Mouse (Mus musculus) cerebellum, postnatal 4 days (tissue): ENCODE measurements around the gene Rreb1.

Experiments used
- DNase-seq, 2 experiments: peaks; one replicate each; pipeline ENCODE4 v3.0.0; 2022; ENCODE audit warnings: low spot score in 2 of 2, mixed read lengths in 1 of 2

Gene Rreb1

DNA sequence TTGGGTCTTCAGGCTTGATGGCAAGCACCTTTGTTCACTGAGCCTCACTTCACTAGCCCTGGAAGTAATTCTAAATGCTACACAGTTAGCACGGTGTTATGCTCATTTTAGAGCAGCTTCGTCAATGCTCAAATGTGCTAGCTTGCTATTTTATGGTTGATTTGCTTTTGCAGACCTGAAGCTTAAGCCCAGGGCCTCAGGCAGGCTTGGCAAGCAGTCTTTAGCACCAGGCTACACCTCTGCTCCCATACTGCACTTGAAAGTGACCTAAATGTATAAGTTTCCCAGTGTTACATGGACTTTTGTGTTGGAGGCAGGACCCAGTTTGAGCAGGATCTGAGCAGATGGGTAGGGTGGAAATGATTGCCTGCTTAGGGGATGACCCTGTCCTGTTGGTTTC lies 97.7 kb downstream of the Rreb1 start:
- no peak for DNase-seq

DNA sequence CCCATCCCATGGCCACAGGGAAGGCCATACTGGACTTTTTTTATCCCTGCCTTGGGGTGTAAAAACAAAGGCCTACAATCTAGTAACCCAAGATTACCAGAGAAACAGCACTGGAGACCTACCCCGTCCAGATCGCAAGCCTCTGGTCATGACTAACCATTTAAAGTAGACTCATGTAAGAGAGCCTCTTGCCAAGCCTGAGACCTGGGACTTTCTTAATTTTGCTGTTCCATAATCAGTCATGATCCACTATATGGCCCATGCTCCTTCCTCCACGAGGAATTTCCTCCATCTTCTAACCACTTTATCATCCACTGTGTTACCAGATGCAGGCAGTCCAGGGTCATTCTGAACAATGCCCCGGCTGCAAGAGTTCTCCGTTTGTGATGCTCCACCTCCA lies 98.2 kb downstream of the Rreb1 start:
- no peak for DNase-seq

DNA sequence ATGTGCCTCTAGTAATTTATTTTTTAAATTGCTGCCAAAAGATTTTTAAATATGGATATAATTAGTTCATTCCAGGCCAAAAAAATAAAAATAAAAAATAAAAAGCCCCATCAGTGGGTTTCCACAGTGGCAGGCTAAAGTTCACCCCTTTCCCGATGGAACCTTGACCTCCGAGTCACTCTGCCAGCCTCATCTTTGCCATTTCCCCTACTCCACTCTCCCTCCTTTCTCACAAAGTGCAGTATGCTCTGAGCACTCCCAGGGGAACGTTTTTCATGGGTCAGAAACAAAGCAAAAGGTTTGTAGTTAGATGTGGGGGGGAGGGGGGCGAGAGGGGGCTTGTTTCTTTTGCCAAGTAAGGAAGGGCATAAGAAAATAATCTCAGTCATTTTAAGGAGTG lies 98.6 kb downstream of the Rreb1 start:
- no peak for DNase-seq

DNA sequence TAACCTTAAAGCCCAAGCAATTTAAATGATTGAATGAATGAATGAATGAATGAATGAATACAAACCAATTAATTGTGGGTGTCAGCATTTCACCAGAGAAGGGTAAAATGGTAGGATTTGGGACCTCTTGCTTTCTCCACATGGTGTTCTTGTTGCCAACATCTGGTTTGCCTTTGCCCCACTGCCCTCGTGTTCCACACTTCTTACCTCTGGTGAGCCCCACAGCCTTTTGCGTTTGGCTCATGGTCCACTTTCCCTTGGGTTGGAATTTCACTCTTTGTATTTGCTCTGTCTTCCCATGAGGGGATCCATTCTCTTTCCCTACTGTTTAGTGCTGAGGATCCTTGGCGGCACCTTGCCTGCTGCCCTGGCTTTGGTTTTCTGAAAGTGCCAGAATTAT lies 99.0 kb downstream of the Rreb1 start:
- DNase-seq: no peak

DNA sequence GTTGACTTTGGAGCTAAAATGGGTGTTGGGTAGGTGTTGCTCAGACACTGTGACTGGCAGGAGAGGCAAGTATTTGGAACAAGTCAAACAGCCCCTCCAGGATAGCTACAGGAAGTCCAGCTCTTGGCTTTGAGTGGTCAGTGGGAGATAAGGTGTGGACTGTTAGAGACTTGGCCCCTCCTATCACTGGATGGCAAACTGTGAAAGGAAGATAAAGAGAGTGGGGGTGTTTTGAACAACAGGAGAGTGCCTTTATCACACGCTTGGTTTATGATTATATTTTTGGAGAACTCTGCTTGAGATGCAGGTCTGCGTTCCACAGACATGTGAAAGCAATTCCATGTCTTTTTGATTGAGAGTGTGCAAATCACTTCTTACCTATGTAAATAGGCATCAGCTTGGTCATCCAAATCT lies 100.7 kb downstream of the Rreb1 start:
- DNase-seq: no peak

DNA sequence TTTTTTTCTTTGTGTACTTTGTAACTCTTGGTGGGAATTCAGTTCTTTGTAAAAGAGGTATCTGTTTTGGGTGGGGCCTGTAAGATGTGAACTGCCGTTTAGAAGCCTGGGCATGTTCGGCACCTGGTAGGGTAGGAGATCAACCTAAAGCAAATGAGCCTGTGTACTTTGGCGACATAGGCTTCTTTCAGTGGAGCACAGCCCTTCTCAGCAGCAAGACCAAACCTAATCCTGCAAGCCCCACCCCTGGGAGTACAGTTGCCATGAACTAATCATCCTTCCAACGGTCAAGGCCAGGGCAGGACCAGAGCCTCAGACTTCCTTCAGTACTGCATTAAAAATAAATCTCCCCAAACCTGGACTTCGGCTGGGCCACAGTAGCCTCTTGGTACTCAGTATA lies 101.4 kb downstream of the Rreb1 start:
- DNase-seq: no peak

DNA sequence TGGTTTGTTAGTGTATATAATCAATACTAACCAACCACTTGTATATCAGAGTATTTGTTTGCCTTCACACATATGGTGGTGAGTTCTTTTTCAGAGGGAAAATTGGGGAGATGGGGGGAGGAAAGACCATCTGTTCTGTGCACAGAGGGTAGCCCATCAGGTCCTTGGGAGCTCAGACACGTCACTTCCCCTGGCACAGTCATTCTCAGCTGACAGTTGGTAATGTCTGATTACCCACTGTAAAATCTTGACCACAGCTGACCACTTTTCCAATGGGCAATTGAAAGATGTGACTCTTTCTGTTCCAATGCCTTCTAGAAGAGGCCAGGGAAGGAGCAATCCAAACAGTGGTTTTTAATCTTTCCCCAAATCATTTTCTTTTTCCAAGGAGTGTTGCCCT lies 101.8 kb downstream of the Rreb1 start:
- no peak for DNase-seq

DNA sequence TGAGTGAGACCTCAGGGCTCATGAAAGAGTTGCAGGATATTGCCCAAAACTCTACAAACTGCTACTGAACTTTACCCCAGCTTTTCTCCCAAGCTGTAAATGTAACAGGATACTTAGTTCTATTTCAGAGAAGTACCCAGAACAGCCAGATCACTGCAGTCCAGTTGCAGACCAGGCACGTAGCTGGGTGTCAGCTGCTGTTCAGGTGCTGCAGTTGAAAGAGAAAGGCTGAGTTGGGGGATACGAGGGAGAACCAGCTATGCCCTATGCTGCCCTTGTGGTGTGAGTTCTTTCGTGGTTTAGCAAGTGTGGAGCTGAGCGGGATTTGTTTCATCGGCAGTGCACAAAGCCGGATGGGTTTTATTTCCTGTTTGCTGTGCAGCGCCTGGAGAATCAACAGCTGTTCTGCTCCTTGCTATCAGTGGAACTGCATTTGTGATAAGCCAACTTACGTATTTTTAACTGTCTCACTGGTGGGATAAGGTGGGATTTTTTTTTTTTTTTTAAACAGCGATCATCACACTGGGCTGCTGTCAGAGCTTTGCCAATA lies 102.5 kb downstream of the Rreb1 start:
- DNase-seq: no peak

DNA sequence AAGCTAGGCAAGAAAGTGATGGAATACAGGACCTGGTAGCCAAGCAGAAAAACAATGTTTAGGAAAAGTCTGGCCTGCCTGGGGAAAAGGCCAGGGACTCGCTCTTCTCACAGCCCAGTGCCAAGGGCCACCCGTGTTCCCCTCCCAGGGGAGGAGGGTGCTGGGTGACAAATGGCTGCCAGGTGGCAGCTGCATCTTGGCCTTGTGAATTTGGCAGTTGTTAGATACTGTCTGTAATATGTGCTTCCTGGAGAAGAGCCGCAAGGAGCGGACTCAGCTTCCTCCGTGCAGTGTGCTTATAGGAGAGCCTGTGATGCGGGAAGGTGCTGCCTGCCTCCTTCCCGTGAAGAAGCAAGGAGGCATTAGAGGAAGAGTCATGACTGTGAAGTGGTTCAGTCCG lies 104.3 kb downstream of the Rreb1 start:
- DNase-seq: no peak

DNA sequence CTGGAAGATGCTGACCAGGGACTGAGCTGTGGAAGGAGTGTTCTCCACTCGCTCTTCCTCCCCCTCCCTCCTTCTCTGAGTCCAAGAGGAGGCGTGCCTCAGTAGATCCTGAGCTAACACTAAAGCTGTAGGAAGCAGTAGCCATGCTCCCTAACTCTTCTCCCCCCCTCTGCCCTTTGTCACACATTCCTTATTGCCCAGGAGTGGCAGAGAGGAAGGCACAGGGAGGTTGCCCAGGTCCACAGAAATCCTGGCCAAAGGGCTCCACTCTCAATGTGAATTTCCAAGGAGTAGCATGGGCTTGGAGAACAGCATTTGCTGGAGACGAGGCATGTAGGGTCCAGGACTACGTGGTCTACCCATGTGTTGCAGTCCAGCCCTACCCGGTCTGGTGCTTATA lies 104.8 kb downstream of the Rreb1 start:
- DNase-seq: no peak

DNA sequence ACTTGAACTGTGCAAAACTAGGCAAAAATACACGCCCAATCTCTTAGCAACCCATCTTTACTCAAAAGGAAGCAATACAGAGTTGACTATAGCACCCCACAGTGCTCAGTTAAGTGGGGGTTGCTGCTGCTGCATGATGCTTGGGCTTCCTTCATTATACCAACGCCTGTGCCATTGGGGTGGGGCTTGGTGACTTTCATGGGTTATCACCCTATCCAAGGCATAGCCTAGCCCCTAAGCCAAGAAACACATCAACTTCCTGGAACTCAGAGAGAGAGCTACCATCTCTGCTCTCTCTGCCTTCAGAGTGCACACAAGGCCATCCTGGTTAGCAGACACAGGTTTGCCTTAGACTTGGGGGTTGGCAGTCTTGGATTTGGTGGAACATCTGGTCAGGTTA lies 107.2 kb downstream of the Rreb1 start:
- no peak for DNase-seq

DNA sequence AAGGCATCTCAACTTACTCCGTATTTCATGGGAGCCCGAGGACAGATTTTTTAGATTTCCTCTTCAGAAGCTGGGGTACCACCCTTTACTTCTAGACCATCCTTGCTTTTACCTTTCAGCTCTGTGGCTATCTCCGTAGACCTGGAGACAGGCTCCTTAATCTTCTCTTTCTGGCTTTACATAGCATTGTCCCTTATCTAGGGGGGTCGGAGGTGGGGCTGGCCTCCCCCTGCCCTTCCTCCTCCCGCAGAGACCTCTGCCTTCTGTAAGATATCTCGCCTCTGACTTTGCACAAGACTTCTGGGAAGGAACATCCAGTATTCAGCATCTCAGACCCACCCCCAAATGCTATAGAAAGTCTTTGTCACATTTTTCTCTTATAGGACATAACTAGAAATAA lies 107.8 kb downstream of the Rreb1 start:
- no peak for DNase-seq

DNA sequence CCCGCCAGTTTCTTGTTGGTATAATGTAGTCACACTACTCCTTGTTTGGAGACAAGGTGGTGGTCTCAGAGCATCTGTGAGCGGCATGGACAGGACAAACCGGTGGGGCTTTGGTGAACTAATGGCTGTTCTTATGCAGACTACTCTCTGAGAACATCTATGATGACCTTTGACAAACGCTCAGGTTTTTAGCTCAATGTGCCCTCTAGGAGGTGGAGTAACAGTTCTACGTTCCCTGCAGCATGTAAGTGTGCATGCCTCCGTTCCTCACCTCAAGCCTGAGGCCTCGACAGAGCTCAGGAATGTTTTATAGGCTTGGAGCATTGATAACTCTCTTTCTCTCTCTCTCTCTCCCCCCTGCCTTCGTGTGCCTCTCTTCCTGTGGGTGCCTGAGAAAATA lies 116.6 kb downstream of the Rreb1 start:
- no peak for DNase-seq

DNA sequence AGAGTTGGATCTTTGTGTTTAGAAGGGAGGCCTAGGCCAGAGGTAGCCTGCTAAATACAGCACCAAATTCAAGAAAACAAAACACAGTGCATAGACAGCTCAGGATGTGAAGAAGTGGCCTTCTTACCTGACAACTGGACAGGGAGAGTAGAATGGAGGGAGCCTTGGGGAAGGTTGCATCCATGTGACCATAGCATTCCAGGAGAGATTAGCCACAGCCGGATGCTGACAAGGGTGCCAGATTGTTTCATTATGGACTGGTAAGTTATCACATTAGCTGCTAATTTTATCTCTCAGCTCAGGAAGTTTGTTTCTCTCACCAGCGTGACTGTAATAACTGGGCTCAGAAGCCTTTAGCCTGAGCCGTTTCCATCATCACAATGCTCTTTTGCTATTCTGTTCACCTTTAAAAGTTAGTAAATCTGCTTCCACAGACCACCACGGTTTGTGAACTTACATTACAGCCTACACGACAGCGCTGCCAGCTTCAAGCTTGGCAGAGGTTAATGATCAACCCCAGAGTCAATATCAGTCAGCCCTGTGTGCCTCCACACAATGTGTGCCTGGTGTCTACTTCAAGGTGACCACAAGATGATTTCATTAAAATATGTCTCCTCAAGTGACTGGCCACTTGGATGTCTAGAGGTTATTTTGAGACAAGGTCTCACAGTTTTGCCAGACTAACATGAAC lies 117.5 kb downstream of the Rreb1 start:
- no peak for DNase-seq

DNA sequence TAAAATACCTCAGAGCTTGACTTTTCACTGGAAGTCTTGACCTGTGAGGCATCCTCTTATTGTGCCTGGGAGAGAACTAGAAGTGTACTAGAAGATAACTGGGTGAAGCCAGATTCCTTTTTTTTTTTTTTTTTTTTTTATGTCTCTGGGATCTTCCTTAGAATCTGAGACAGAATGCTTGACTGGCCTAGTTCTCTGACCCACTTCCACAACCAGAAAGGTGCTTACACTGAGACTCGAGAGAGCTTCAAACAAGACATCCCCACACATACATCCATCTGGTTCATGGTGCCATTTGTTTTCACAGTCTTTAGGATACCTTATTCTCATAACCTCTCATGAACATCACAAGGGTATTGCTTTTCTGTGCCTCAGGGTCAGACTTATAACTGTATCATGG lies 118.2 kb downstream of the Rreb1 start:
- no peak for DNase-seq

DNA sequence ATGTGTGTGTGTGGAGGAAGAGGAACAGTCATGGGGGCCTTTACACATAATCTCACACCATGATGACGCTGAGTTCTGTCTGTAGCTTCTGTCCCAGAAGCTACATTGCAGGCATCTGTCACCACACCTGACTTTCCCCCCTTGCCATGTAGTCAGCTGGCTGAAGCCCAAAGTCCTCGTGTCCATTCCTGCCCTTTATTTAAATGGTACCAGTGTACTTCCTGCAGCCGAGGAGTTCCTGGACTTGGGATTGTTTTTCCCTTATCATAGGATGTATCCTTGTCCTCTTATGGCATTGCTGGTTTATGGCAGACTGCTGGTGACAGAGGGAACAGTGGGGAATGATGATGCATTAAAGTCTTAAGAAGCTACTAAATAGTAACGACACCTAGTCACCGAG lies 120.6 kb downstream of the Rreb1 start:
- DNase-seq: no peak

DNA sequence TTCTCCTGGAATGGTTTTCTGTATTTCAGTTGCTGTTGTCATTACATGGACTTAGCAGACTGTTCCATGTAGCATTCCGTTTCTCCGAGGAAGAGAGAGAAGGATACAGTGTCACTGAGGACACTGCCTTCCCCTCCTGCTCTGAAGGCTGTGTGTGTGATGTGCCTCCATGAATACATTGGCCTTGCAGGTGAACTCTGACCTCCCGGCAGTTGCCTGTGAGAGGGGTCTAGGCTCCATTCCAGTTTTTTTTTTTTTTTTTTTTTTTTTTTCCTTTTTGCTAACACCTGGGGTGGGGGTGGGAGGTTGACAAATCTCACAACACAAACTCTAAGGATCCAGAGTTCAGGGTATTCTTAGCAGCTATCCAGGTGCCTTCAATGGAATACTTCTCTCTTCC lies 124.8 kb downstream of the Rreb1 start:
- no peak for DNase-seq

DNA sequence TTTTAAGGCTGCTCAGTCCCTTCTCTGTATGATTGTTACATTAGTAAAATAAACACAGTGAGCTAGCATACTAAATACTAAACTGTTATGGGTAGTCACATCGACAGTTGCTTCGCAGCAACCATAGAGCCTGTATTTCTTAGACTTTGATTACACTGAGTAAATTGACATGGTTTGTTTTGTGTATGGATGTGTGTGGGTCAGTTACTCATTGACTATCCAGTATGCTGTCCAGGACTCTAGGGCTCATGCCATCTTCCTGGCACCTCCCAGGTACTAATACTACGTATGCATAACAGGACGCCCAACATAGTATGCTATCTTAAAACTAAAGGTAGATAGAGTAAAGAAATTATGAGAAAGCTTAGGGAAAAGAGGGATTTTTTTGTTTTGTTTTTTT lies 125.3 kb downstream of the Rreb1 start:
- DNase-seq: no peak

DNA sequence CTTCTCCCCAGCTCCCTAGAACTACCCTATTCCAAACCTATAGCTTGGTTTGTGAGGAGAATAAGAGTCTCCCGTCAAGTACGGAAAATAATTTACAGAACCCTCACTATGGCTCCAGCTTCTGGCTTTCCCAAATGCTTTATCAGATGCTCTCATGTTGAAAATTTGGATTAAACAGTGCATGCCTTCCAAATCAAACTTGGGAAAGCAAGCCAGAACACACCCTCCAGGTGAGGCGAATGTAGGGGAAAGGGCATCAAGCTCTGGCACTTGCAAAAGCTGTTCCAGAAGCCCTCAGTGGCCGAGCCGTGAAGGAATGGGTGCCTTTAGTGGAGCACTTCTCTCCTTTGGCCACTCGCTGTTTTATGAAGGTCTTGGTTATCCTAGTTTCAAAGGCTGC lies 126.2 kb downstream of the Rreb1 start:
- no peak for DNase-seq

DNA sequence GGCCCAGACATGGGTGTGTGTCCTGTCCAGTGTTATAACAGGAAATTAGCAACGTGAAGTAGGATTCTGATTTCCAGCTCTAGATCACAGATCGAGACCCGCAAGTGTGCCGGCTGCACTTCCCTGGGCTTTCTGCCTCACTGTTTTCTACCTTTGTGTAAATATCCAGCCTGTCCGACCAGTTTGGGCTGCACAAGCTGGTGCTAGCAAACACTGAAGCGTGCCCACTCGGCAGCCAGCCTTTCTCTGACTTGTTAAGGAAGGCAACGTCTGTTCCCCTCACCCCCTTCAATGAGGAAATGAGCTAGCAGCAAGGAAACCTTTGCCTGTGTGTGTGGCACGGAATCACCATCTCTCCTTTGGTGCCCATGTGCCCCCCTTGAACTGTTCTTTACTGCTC lies 129.9 kb downstream of the Rreb1 start:
- DNase-seq: no peak

DNA sequence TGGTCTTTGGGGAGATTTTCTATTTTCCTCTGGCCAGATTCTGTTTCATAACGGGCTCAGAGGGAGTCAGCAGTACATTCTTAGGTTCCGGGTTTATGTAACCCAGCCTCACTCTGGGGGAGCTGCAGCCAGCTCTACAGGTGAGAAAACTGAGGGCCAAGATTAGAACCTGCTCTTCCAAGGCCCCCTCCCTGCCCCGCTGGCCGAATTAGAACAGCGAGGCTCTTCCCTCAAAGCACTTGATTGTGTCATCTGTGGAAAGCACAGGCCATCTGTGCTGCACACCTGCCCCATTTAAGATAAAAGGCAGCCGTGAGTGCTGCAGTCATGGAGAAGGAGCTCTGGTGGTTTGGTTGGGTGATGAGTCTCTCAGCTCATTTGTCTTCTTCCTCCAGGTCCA lies 130.3 kb downstream of the Rreb1 start:
- DNase-seq: no peak

DNA sequence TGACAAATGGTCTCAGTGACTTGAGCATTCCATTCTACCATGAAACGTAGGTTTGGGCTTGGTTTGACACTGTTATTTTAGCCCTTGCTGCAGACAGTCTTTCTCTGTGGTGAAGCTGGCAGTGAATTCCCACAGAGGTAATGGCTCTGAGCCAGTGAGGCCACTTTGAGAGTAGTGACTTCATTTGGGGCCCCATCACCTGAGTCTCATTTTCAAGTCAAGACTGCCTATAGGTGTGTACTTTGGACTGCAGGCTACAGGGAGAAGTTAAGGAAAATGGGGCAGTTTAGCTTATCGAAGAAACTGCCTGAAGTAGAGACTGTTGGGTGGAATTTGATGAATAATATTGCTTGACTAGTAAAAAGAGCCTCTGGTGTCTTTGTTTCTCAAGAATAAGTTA lies 131.0 kb downstream of the Rreb1 start:
- no peak for DNase-seq

DNA sequence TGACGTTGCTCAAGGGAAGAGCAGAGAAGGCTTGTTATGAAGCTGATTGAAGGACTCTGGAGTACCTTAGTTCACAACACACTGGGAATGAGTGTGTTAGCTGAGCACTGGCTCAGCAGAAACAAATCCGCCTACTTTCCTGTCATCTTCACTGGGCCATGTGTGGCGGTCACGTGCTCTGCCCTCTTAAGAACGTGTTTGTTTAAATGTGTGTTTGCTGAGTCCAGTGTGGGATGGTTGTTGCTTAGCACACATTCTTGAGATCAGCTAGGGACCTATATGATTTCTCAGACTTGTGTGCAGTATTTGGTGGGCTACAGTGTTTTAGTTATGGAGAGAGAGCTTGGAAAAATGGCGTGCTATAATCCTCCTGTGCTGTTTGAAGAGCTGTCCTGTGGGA lies 133.8 kb downstream of the Rreb1 start:
- DNase-seq: no peak
